ENCODE assay signal across 9 mouse cellular contexts in genomic region chr5:73938450-73938849, GRCm38 (mm10).
DNase-seq lines count a peak whose midpoint lies in the region; ATAC-seq and TF ChIP-seq lines count a peak whose summit lies in the region.
"Had no signal": no experiment of that assay in that cellular context is flagged by ENCODE, and none has a peak within 500 bp of the region (broad histone marks: within the 10 kb centered on the region; RNA-seq: fewer than 3 reads in every experiment).

No protein-coding gene starts in this region.

- H3K4me2 ChIP-seq in kidney, postnatal 0 days (ENCODE audit: low read length), result no peak overlapping the region
- H3K4me2 ChIP-seq: limb, embryonic 15.5 days; midbrain, embryonic 11.5 days had no signal

- peak; percentile 62 for TF ChIP-seq CTCF in kidney, postnatal 0 days (IDR thresholded peaks at IDR 0.05; ENCODE audit: low read depth)

- no peak overlapping the region for H3K9ac ChIP-seq in kidney, postnatal 0 days (ENCODE audit: low read depth, low read length)
- H3K9ac ChIP-seq: limb, embryonic 15.5 days had no signal

- H3K36me3 ChIP-seq in kidney, postnatal 0 days (ENCODE audit: insufficient read depth, low read length), result no peaks in the 10 kb centered on the region
- H3K36me3 ChIP-seq: limb, embryonic 15.5 days had no signal

- H3K27me3 ChIP-seq in kidney, postnatal 0 days (ENCODE audit: insufficient read depth, low read length), result no peaks in the 10 kb centered on the region
- H3K27me3 ChIP-seq: limb, embryonic 15.5 days had no signal

- DNase-seq in kidney, postnatal 0 days (ENCODE audit: low spot score), result peak; percentile 65
- DNase-seq in kidney, adult 18-20 months, result no peak
- peak; percentile 32 for DNase-seq in 416B (ENCODE audit: low read depth)
- DNase-seq in ES-CJ7 (ENCODE audit: low read depth, low spot score), result peak; percentile 27
- peak; percentile 37 for DNase-seq in embryo, embryonic 11 days
- DNase-seq in layer of hippocampus, adult 8-10 months (ENCODE audit: low spot score in 2 of 2), result no peak

- H3K9me3 ChIP-seq in kidney, postnatal 0 days (replicated peaks; ENCODE audit: low read length), result no peaks in the 10 kb centered on the region
- H3K9me3 ChIP-seq: limb, embryonic 15.5 days had no signal

- H3K4me3 ChIP-seq in kidney, postnatal 0 days (replicated peaks; ENCODE audit: low read depth, low read length), result no peak overlapping the region
- H3K4me3 ChIP-seq: limb, embryonic 15.5 days had no signal

- no peak overlapping the region for H3K27ac ChIP-seq in kidney, postnatal 0 days
- H3K27ac ChIP-seq: limb, embryonic 15.5 days had no signal

- 23% methylated on average over 4 of the region's 4 CpGs for WGBS in kidney, postnatal 0 days

- H3K4me1 ChIP-seq in kidney, postnatal 0 days (replicated peaks; ENCODE audit: insufficient read depth, low read length), result no peaks in the 10 kb centered on the region
- H3K4me1 ChIP-seq: limb, embryonic 15.5 days had no signal

- ATAC-seq in kidney, postnatal 0 days (replicated peaks; ENCODE audit: low FRiP score, low read depth), result no peak
- ATAC-seq in activated CD4-positive, CD25-positive, alpha-beta regulatory T cell, adult 4 months, result no peak

Comparison
In these comparisons a context has a peak if more than half of its experiments do, and no peak if none do; other contexts are left out.
1. DNase-seq: peak in kidney, postnatal 0 days (single experiment), 416B (single experiment), ES-CJ7 (single experiment) and embryo, embryonic 11 days (single experiment); none in kidney, adult 18-20 months (single experiment) and layer of hippocampus, adult 8-10 months (0 of 2).